Mouse (Mus musculus) urinary bladder, postnatal 25 days (tissue): ENCODE measurements at regions not wholly inside any gene's neighbourhood (a gene's known extent, or its start where the extent isn't known, plus 50 kb on each side); places are given as distances from the start of the nearest gene placed in this dataset.
"Not testable (repeated sequence)": the region's sequence is repeated elsewhere in the genome, so short reads cannot be mapped to it uniquely, and the experiment has no call there.

ENCODE experiments used
- DNase-seq: peaks from one replicate; pipeline ENCODE4 v3.0.0; 2022; ENCODE audit warnings: low spot score

GRCm38 (mm10) chr4:105844675-105845466 lies 55.2 kb downstream of the Gm12728 start:
- no peak for DNase-seq

DNA sequence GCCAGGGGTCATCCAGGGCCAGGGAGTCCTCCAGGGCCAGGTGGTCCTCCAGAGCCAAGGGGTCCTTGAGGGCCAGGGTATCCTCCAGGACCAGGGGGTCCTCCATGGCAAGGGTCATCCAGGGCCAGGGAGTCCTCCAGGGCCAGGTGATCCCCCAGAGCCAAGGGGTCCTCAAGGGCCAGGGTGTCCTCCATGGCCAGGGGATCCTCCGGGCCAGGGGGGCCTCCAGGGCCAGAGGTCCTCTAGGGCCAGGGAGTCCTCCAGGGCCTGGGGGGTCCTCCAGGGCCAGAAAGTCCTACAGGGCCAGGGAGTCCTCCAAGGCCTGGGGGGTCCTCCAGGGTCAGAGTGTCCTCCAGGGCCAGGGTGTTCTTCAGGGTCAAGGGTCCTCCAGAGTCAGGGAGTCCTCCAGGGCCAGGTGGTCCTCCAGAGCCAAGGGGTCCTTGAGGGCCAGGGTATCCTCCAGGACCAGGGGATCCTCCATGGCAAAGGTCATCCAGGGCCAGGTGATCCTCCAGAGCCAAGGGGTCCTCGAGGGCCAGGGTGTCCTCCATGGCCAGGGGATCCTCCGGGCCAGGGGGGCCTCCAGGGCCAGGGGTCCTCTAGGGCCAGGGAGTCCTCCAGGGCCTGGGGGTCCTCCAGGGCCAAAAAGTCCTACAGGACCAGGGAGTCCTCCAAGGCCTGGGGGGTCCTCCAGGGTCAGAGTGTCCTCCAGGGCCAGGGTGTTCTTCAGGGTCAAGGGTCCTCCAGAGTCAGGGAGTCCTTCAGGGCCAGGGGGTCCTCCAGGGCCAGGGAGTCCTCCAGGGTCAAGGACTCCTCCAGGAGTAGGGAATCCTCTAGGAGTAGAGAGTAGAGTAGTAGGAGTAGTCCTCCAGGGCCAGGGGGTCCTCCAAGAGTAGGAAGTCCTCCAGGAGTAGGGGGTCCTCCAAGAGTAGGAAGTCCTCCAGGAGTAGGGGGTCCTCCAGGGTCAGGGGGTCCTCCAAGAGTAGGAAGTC lies 56.6 kb downstream of the Gm12728 start:
- DNase-seq = not testable (repeated sequence)

DNA sequence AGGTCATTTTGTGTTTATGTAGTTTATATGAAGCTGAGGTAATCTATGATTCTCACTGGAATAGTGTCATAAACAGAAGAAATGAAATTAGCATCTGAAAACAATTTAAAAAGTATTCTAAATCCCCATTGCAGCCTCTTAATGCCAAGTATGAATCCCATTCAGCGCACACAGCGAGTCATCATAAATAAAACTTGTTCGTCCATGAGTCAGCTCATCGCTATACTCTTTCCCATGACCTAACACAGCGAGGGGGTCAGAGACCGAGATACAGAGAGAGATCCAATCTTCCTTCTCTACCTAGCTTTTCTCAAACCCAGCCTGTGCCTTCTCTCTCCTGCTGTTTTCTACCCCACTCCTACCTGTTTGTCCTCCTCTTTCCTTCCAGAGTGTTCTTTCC lies 63.4 kb downstream of the Gm12728 start:
- DNase-seq = no peak

DNA sequence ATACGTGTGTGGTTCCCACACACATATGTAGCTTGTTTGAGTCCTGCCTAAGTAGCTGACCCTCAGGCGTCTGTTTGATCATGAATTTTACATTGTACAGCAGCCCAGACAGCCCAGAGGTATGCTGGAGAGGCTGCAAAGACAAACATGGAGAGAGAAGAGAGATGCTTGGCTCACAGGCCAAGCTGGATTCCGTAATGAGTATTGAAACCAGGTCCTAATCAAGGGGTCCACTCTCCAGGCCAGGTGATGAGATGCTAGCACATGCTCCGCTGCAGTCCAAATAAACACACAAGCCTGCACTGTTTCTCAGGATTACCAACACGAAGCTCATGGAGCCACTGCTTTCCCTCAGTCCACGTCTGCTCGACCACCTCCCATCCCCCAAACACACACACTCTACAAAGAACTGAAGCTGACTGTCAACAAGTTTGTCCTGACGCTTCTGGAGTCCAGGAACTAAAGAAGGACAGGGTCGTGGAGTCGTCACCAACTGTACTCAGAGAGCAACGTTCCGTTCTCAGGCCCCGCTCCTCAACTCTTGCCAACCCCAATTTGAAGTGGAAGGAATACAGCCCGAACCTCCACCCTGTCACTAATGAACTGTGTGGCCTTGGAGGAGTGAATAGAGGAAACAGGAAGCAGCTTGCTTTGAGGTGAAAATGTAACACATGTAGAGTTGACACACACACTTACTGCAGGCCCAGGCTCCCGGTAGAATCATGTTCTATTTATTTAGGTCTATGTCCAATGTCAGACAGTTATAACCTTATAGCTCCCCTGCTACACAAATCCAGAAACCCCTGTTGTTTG lies 69.6 kb downstream of the Gm12728 start:
- DNase-seq = no peak

GRCm38 (mm10) chr4:105860930-105861653 lies 71.4 kb downstream of the Gm12728 start:
- DNase-seq = no peak

DNA sequence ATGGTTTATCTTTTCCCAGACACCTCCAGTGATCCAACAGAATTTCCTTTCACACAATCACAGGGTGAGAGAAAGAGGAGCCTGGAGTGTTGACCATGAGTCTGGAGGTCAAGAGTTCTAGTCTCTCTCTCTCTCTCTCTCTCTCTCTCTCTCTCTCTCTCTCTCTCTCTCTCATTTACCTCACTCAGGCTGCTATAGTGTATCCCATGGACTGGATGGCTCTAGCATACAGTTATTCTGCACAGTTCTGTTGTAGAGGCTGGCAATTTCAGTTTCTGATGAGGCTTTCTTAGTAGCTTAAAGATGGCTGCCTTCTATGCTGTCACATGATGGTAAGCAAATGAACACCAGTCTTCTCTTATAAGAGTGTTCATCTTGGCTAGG lies 72.0 kb downstream of the Gm12728 start:
- DNase-seq = no peak

DNA sequence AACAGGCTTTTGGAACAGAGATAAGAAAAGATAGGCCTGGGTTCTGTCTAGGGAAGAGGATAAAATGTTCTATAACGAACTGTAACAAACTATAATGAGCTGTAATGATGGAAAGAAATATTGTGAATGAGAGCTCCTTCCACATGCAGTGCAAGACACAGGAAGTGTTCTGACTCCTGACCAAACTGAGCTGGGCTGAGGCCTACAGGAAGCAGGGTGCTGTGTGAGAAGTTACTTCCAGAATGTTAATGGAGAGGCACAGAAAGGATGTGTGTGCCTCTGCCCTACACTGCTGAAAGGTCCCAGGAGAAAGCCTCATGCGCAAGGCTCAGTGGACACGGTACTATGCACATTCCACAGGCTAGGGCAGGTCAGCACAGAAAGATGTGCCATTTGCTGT lies 80.8 kb downstream of the Gm12728 start:
- no peak for DNase-seq

- no peak for DNase-seq
Observed at GRCm38 (mm10) chr4:105877246-105877645, 87.6 kb downstream of the Gm12728 start.

DNA sequence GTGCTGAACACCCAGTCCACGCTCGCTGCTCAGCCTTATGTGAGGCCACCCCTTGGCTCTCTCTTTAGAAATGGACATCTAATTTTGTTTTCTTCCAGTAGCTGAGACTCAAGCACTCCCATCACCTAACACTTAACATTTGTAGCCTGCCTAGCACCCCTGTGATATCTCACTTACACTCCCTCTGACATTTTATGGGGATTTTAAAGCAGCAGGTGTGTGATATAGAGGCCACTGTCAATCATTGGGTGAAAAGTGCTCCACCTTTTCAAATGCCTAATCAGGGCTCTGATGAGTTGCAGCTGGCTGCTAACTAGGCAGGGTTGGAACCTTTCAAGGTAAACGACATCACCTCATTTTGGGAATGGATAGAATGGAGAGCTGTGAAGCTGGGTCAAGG lies 90.2 kb downstream of the Gm12728 start:
- no peak for DNase-seq

DNA sequence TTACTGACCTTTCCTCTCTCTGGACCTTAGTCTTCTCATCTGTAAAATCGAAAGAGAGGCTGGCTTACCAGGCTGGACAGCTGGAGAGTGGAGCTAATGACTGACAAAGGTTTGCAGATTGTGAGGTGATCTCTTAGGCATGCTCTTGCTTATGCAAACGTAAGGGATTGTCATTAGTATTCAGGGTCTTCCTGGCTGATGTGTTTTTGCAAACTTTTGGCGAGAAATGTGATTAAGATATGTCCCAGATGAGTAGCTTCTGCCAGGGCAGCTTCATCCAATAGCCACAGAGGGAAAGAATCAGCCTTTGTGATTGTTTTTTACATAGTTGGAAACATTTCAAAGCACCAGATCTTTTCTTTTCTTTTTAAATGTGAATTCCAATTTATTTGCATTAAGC lies 95.1 kb downstream of the Gm12728 start:
- no peak for DNase-seq

DNA sequence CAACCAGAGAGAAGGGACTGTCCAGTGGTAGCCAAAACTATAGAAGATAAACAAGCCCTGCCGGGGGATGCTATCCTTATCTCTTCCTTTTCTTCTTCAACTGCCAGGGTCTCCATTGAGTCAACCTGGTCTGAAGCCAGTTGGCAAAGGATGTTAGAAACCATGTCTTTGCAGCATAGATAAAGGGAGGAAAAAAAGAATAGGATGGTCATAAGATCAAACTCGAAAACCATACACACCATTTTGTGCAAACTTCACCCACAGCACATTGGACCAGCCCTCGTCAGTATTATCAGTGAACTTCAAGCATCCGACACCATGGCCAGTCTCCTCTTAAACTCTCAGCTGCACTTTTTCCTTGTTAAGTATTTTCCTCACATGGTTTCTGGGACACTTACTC lies 101.8 kb downstream of the Gm12728 start:
- DNase-seq = no peak

GRCm38 (mm10) chr4:105892065-105892464 lies 102.4 kb downstream of the Gm12728 start:
- no peak for DNase-seq

GRCm38 (mm10) chr4:105895116-105895515 lies 105.4 kb downstream of the Gm12728 start:
- no peak for DNase-seq

DNA sequence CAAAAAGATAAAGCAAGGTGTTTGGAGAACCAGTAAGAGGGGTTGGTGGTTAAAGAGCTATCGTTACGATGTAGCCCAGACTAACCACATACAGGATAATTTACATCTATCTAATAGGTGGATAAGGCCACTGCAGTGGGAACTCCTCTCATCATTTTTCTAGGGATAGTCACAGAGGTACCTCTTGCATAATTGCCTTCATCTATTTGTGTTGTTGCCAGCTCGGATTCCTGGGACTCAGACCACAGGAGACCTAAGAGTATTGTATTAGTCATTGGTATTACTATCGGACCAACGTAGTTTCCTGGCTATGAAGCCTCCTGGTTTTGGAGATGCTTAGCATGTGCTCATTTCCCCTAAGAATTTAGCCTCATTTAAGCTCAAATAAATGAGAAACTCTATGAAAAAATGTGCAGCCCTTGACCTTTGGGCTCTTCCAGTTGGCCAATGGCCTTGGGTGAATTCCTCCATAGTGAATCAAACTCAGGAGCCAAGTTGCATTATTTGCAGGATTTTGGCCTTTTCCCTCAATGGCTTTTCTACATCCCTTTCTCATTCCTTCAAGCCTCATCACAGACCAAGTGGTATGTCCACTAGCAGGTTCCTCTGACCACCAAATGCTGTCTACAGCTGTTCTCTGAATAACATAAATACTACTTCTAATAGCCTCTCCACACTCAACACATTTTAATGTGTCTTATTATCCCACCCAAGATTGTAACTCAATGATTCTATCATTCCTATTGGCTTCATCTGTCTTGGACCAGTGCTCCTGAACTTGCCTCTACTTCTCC lies 108.6 kb downstream of the Gm12728 start:
- DNase-seq = no peak

DNA sequence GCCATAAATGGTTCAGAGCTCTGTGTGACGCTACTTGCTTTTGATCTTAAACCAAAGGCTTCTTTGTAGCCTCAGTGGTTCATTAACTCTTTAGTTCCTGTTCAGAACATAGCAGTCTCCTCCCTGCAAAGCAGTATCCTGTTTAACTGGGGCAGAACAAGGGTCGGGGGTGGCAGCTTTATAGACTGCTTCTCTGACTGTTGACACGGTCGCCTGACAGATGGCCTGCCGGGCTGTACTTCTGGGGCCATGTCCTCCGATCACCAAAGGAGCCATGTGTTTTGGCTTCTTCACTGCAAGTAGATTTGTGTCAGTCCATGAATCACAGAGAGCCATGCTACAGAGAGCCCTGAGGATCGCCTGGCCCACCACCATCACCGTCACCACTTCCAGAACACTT lies 115.2 kb downstream of the Gm12728 start:
- no peak for DNase-seq

- no peak for DNase-seq
Observed at GRCm38 (mm10) chr4:105906411-105906810, 116.7 kb downstream of the Gm12728 start.

GRCm38 (mm10) chr4:105907611-105908010 lies 117.9 kb downstream of the Gm12728 start:
- no peak for DNase-seq

DNA sequence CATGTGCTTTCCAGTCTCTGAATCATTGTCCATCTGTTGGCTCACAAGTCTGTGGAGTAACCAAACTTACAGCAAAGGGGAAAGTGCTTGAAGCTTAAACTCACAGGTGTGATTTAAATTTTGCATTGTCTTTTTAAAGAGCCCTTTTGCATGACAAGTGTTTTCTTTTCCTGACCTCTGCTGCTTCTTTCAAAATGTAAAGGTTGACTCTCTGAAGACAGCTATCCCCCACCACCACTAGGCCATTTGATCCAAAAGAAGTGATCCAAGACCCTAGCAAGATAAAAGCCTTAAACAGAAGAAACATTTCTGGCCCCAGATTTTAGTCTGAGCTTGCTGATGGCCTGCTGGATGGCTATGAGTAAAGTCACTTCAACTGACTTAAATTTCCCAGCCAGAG lies 118.6 kb downstream of the Gm12728 start:
- no peak for DNase-seq

DNA sequence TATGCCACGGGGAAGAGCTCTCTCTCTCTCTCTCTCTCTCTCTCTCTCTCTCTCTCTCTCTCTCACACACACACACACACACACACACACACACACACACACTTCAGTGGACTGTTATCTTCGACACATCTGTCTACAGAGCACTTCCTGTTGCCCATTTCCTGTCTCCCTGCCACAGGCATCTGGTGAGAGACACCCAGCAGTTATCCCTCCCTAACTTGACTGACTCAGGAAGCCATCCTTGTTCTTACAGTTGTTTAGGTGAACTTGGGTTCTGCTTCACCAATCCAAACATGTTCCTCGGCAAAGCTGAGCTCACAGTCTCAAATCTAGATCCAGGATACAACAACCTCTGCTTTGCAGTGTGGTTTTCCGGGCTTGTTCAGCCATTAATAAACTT lies 119.6 kb downstream of the Gm12728 start:
- no peak for DNase-seq

- DNase-seq = no peak
Observed at GRCm38 (mm10) chr4:105910666-105911065, 121.0 kb downstream of the Gm12728 start.

- no peak for DNase-seq
Observed at GRCm38 (mm10) chr4:105911678-105912077, 122.0 kb downstream of the Gm12728 start.
